Mouse (Mus musculus): ENCODE measurements around the gene Fbln1.

- no peak for TF ChIP-seq GATA1 (IDR thresholded peaks at IDR 0.05; ENCODE audit: borderline replicate concordance, low read length)
- no peak for TF ChIP-seq FLI1 (IDR thresholded peaks at IDR 0.05; ENCODE audit: low read length)
These were observed 71.5 kb downstream of the Fbln1 start for GRCm38 (mm10) chr15:85277221-85277620.
